Mouse (Mus musculus) spleen, adult 2 months (tissue): ENCODE results near the gene Plch1.

ENCODE experiments used
- CTCF ChIP-seq: fragments of 200-500 bp; IDR thresholded peaks from 2 replicates; pipeline ENCODE4 v1.5.1; 2011; ENCODE audit warnings: mild to moderate bottlenecking, inconsistent platforms; ENCODE audit not compliant: insufficient read depth, insufficient read length, insufficient replicate concordance; ENCODE audit errors: extremely low read depth
- POLR2A ChIP-seq: fragments of 200-500 bp; IDR thresholded peaks from 2 replicates; pipeline ENCODE4 v1.6.1; 2011; ENCODE audit warnings: low read depth, low read length, inconsistent platforms

GRCm38 (mm10) chr3:63881065-63881464 is 18.2 kb downstream of the Plch1 start:
- no peak for TF ChIP-seq POLR2A
- TF ChIP-seq CTCF: no peak
